Mouse (Mus musculus) ES-E14 (cell line): Measurements from ENCODE around the gene Cldn6. TPM values are rescaled to one million over a fixed set of nuclear protein-coding genes. Genes with fewer than 3 reads are reported as not detected.

Source experiments
- DNase-seq: peaks from one replicate; pipeline ENCODE4 v3.0.0-alpha.2; 2013; ENCODE audit warnings: low read depth, low spot score
- H3K27ac ChIP-seq: 2 replicates; pipeline ENCODE4 v1.5.1; 2012; ENCODE audit warnings: low read depth, mild to moderate bottlenecking, low read length, moderate library complexity, mixed read lengths; ENCODE audit not compliant: poor library complexity, insufficient read depth, severe bottlenecking
- H3K36me3 ChIP-seq: 2 replicates; pipeline ENCODE4 v1.6.1; 2012; ENCODE audit warnings: mild to moderate bottlenecking, low read length, moderate library complexity, mixed read lengths; ENCODE audit not compliant: control insufficient read depth, poor library complexity, insufficient read depth, severe bottlenecking
- H3K4me1 ChIP-seq, 2 experiments: fragments of 150-350 bp in 1 of 2; sonication (generic) in 1 of 2; 2 replicates each; pipeline ENCODE4 v1.6.1; 2012; ENCODE audit warnings: low read length in 2 of 2, mild to moderate bottlenecking in 1 of 2, mixed read lengths in 1 of 2; ENCODE audit not compliant: control insufficient read depth in 2 of 2, insufficient read depth in 2 of 2, poor library complexity in 1 of 2
- H3K4me3 ChIP-seq, 2 experiments: fragments of 150-350 bp in 1 of 2; sonication (generic) in 1 of 2; 2 replicates each; pipeline ENCODE4 v1.5.1; 2012; ENCODE audit warnings: low read length in 2 of 2, low read depth in 1 of 2, mild to moderate bottlenecking in 1 of 2, mixed read lengths in 1 of 2; ENCODE audit not compliant: insufficient read depth in 1 of 2, poor library complexity in 1 of 2, severe bottlenecking in 1 of 2
- H3K9ac ChIP-seq: 2 replicates; pipeline ENCODE4 v1.6.1; 2012; ENCODE audit warnings: low read depth, mild to moderate bottlenecking, low read length, mixed read lengths; ENCODE audit not compliant: poor library complexity, insufficient read depth, severe bottlenecking
- H3K9me3 ChIP-seq: fragments of 150-350 bp; sonication (generic); 2 replicates; pipeline ENCODE4 v1.6.1; 2012; ENCODE audit warnings: low read depth, mild to moderate bottlenecking, low read length; ENCODE audit not compliant: control insufficient read depth, insufficient read depth
- CHD2 ChIP-seq: IDR thresholded peaks from 2 replicates; pipeline ENCODE4 v1.6.1; 2014; ENCODE audit warnings: mild to moderate bottlenecking, low read depth, low read length, inconsistent platforms
- HCFC1 ChIP-seq: IDR thresholded peaks from 2 replicates; pipeline ENCODE4 v1.6.1; 2012; ENCODE audit warnings: low read length, inconsistent platforms, borderline replicate concordance; ENCODE audit not compliant: insufficient read depth
- MAFK ChIP-seq: IDR thresholded peaks from 2 replicates; pipeline ENCODE4 v1.6.1; 2014; ENCODE audit warnings: mild to moderate bottlenecking, low read depth, low read length, inconsistent platforms; ENCODE audit not compliant: insufficient read depth
- ZC3H11A ChIP-seq: IDR thresholded peaks from 2 replicates; pipeline ENCODE4 v1.6.1; 2012; ENCODE audit warnings: low read depth, mild to moderate bottlenecking, inconsistent platforms, low read length, borderline replicate concordance
- ZNF384 ChIP-seq: IDR thresholded peaks from 2 replicates; pipeline ENCODE4 v1.6.1; 2012; ENCODE audit warnings: low read depth, low read length, inconsistent platforms
- in situ Hi-C, 2 experiments: fragments of 600-800 bp; cut with MboI; formaldehyde crosslinking; loops; one replicate each; pipeline ENCODE4 v1.15.1; 2025; ENCODE audit warnings: low sequenced_read_pairs in 2 of 2, inconsistent platforms in 1 of 2; ENCODE audit not compliant: unreplicated experiment in 2 of 2
- total RNA-seq: library from RNA; depleted of rRNA; stranded (reverse); fragments of 300-350 nt; gene quantifications from 2 replicates; pipeline ENCODE4 v1.2.3, GENCODE M21; 2012

Cldn6 gene
- total RNA-seq, 1 experiment, result 72.7 TPM

GRCm38 (mm10) chr17:23665511-23665910 is 13.5 kb upstream of the Cldn6 start:
- peaks cover 29% of the 10 kb centered on the region for H3K36me3 ChIP-seq
- TF ChIP-seq ZC3H11A (no peak), CHD2 (no peak), HCFC1 (no peak), ZNF384 (no peak), MAFK (no peak)
- in situ Hi-C loops, result no loop called here
- DNase-seq, result no peak
- no peak overlapping the region for H3K4me3 ChIP-seq
- H3K4me1 ChIP-seq, result peaks cover 0 to 25% of the 10 kb centered on the region in 2 experiments; a peak in 2 of 4 replicates
- no peak overlapping the region for H3K27ac ChIP-seq
- H3K9me3 ChIP-seq, result no peaks in the 10 kb centered on the region
- H3K9ac ChIP-seq, result no peak overlapping the region

GRCm38 (mm10) chr17:23670516-23671074 is 8.5 kb upstream of the Cldn6 start:
- Histone ChIP-seq H3K4me3 (no peak overlapping the region; a peak in 1 of 4 replicates), H3K9ac (peak overlapping the region; percentile 58; the same call in 1 of the 2 replicates), H3K9me3 (no peaks in the 10 kb centered on the region), H3K4me1 (peaks cover 0 to 31% of the 10 kb centered on the region in 2 experiments; a peak in 2 of 4 replicates), H3K27ac (peak overlapping the region; percentile 58), H3K36me3 (peaks cover 33% of the 10 kb centered on the region)
- no peak for TF ChIP-seq ZNF384
- no peak for TF ChIP-seq ZC3H11A
- TF ChIP-seq HCFC1, result no peak
- TF ChIP-seq MAFK, result no peak
- TF ChIP-seq CHD2, result no peak
- no peak for DNase-seq
- in situ Hi-C loops, result no loop called here

- H3K9ac ChIP-seq, result no peak overlapping the region
These were observed 7.5 kb upstream of the Cldn6 start for GRCm38 (mm10) chr17:23671519-23671918.

GRCm38 (mm10) chr17:23672761-23673160 is 6.3 kb upstream of the Cldn6 start:
- H3K27ac ChIP-seq, result no peak overlapping the region
- no peak overlapping the region; the same call in 1 of the 2 replicates for H3K9ac ChIP-seq
- TF ChIP-seq HCFC1 (no peak), ZC3H11A (no peak), ZNF384 (no peak), MAFK (no peak), CHD2 (no peak)
- H3K9me3 ChIP-seq, result no peaks in the 10 kb centered on the region
- peaks cover 0 to 28% of the 10 kb centered on the region in 2 experiments; a peak in 2 of 4 replicates for H3K4me1 ChIP-seq
- peak overlapping the region; percentile 85 to 96; a peak in 3 of 4 replicates for H3K4me3 ChIP-seq
- DNase-seq, result no peak
- H3K36me3 ChIP-seq, result peaks cover 24% of the 10 kb centered on the region
- in situ Hi-C loops, result no loop called here

More at GRCm38 (mm10) chr17:23671519-23671918, 7.5 kb upstream of the Cldn6 start:
- H3K27ac ChIP-seq, result no peak overlapping the region
- H3K4me3 ChIP-seq, result no peak overlapping the region
- DNase-seq, result no peak
- H3K36me3 ChIP-seq, result peaks cover 31% of the 10 kb centered on the region
- H3K9me3 ChIP-seq, result no peaks in the 10 kb centered on the region
- H3K4me1 ChIP-seq, result peaks cover 0 to 32% of the 10 kb centered on the region in 2 experiments; a peak in 2 of 4 replicates
- in situ Hi-C loops, result no loop called here
- TF ChIP-seq HCFC1 (no peak), ZNF384 (no peak), ZC3H11A (no peak), MAFK (no peak), CHD2 (no peak)
